Mouse (Mus musculus) bone marrow, adult 2 months (tissue): Measurements from ENCODE around the gene Gemin5.

Source experiments
- CTCF ChIP-seq: fragments of 200-500 bp; IDR thresholded peaks from 2 replicates; pipeline ENCODE4 v1.5.1; 2011; ENCODE audit warnings: low read length, control low read depth; ENCODE audit not compliant: control insufficient read depth, insufficient read depth
- POLR2A ChIP-seq: fragments of 200-500 bp; IDR thresholded peaks from 2 replicates; pipeline ENCODE4 v1.6.1; 2011; ENCODE audit warnings: low read depth, mild to moderate bottlenecking, control low read depth, low read length, borderline replicate concordance; ENCODE audit not compliant: control insufficient read depth

DNA sequence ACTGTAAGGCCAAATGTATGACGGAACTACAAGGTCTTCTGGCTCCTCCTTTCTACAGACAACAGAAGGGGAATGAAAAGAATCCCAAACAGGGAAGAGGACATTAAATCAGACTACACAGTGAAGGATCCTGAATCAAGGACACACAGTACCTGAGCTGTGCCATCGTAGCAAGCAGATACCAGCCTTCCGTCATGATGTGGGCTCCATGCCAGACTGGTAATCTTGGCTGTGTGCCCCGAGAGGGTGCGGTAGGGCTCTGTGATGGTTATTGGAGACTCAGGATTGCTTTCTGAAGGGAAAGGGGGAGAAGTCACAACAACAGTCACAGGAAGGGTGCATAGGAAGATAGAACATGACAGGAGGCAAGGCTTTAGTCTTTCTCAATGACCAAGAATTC is 22.1 kb downstream of the Gemin5 start:
- TF ChIP-seq POLR2A (no peak), CTCF (no peak)
